Mouse (Mus musculus) kidney, postnatal 0 days (tissue): ENCODE measurements around the gene Icam4. TPM values are rescaled to one million over a fixed set of nuclear protein-coding genes. Genes with fewer than 3 reads are reported as not detected.

Experiments used
- ATAC-seq: fragments of 200-750 bp; cut with Nextera tagmentation; replicated peaks from 2 replicates; pipeline ENCODE4 v1.8.0; 2017; ENCODE audit warnings: low read depth, moderate number of reproducible peaks, moderate TSS enrichment, moderate library complexity; ENCODE audit not compliant: low FRiP score
- DNase-seq: peaks from one replicate; pipeline ENCODE4 v3.0.0-alpha.2; 2016; ENCODE audit warnings: low spot score
- H3K27ac ChIP-seq: fragments of 300-500 bp; sonication (generic); 2 replicates; pipeline ENCODE4 v1.5.1; 2014; ENCODE audit warnings: mild to moderate bottlenecking
- H3K27me3 ChIP-seq: fragments of 300-500 bp; sonication (generic); 2 replicates; pipeline ENCODE4 v1.6.1; 2014; ENCODE audit warnings: low read length, mixed read lengths; ENCODE audit not compliant: insufficient read depth
- H3K36me3 ChIP-seq: fragments of 300-500 bp; sonication (generic); 2 replicates; pipeline ENCODE4 v1.6.1; 2014; ENCODE audit warnings: low read length, mixed read lengths; ENCODE audit not compliant: insufficient read depth
- H3K4me1 ChIP-seq: fragments of 300-500 bp; sonication (generic); replicated peaks from 2 replicates; pipeline ENCODE4 v1.6.1; 2014; ENCODE audit warnings: antibody characterized with exemption, low read length, mixed read lengths; ENCODE audit not compliant: insufficient read depth
- H3K4me2 ChIP-seq: fragments of 300-500 bp; sonication (generic); 2 replicates; pipeline ENCODE4 v1.6.1; 2014; ENCODE audit warnings: mild to moderate bottlenecking, low read length, moderate library complexity, mixed read lengths
- H3K4me3 ChIP-seq: fragments of 300-500 bp; sonication (generic); replicated peaks from 2 replicates; pipeline ENCODE4 v1.5.1; 2014; ENCODE audit warnings: low read depth, low read length
- H3K9ac ChIP-seq: fragments of 300-500 bp; sonication (generic); 2 replicates; pipeline ENCODE4 v1.6.1; 2014; ENCODE audit warnings: low read depth, low read length
- H3K9me3 ChIP-seq: fragments of 300-500 bp; sonication (generic); replicated peaks from 2 replicates; pipeline ENCODE4 v1.6.1; 2016; ENCODE audit warnings: low read length, inconsistent platforms, mixed read lengths
- CTCF ChIP-seq: IDR thresholded peaks from 2 replicates; pipeline ENCODE4 v1.5.1; 2016; ENCODE audit warnings: antibody characterized with exemption, low read depth, mild to moderate bottlenecking, moderate library complexity
- WGBS: fragments of 180-500 bp; shearing (Covaris S2); extraction: QIAGEN DNeasy Blood & Tissue Kit; methylation state at CpG from one replicate; pipeline ENCODE4 v1.1.7; 2014; 5-methylcytosine and 5-hydroxymethylcytosine counted together
- polyA plus RNA-seq: library from polyadenylated mRNA; unstranded; fragments of >200 nt; fragmentation: Nextera tagmentation; extraction: Ambion mirVana; gene quantifications from 2 replicates; pipeline ENCODE4 v1.2.1, GENCODE M21; 2015

Gene Icam4
- 0.26 and 0.50 TPM in 2 replicates for polyA plus RNA-seq

DNA sequence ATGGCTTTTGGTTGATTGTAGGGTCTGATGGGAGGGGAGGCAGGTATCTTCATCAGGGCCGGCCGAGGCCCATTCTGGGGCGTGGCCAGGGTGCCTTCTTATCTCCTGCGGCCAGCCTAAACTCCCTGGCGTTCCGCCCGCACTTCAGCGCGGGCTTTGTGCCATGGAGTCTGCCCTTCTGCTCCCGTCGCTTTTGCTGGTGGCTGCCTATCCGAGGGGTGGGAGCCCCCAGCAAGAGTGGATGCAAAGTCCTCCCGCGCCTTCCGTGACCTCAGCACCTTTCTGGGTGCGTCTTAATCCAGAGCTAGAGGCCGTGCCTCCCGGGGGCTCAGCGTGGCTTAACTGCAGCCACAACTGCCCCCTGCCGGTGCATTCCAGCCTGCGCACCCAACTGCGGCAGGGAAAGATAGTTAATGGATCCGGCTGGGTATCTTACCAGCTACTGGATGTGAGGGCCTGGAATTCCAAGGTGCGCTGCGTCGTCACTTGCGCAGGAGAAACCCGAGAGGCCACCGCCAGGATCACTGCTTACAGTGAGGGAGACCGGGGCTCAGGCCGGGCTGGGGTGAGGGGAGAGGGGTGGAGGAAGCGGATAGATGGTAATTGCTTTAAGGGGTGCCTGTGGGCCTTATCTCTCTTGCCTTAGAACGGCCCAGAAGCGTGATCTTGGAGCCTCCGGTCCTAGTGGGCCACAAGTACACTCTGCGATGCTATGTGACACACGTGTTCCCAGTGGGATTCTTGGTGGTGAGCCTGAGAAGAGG is at the start of gene Icam4:
TSS of gene Icam4 (plus strand) at position 83 of the 764 bp plus-strand sequence.
- 3% methylated on average over 37 of the region's 37 CpGs for WGBS
- TF ChIP-seq CTCF, result peak; percentile 88
- DNase-seq (peak; percentile 82), ATAC-seq (peak; percentile 11; the same call in 1 of the 2 replicates)
- Histone ChIP-seq H3K27ac (no peak within 1 kb of the TSS), H3K27me3 (peaks cover 15% of the 10 kb centered on the region), H3K4me3 (peak within 1 kb of the TSS; percentile 20; the same call in 1 of the 2 replicates), H3K4me2 (peak within 1 kb of the TSS; percentile 93), H3K4me1 (peaks cover 25% of the 10 kb centered on the region), H3K9ac (peak within 1 kb of the TSS; percentile 36; the same call in 1 of the 2 replicates), H3K9me3 (no peaks in the 10 kb centered on the region), H3K36me3 (no peaks in the 10 kb centered on the region)

DNA sequence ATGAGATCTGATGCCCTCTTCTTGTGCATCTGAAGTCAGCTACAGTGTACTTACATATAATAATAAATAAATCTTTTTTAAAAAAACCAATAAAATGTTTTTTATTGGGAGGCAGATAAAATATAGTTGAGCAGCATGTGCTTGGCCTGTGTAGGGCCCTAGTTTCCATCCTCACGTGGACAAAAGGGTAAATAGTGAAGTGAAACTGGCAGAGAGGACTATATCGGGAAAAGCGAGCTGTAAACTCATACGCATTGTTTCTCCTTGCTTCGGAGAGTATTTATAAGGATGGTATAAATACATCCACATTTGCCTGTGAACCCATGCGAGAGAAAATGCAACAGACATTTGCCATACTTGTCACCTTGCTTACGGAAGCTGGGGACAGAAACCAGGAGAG is 49.4 kb upstream of the Icam4 start:
- 89% methylated on average over 7 of the region's 7 CpGs for WGBS
- Histone ChIP-seq H3K9ac (no peak overlapping the region), H3K27ac (no peak overlapping the region), H3K27me3 (no peaks in the 10 kb centered on the region), H3K4me3 (no peak overlapping the region), H3K9me3 (no peaks in the 10 kb centered on the region), H3K4me1 (peaks cover 14% of the 10 kb centered on the region), H3K36me3 (no peaks in the 10 kb centered on the region), H3K4me2 (no peak overlapping the region)
- ATAC-seq (no peak), DNase-seq (no peak)
- TF ChIP-seq CTCF, result no peak

DNA sequence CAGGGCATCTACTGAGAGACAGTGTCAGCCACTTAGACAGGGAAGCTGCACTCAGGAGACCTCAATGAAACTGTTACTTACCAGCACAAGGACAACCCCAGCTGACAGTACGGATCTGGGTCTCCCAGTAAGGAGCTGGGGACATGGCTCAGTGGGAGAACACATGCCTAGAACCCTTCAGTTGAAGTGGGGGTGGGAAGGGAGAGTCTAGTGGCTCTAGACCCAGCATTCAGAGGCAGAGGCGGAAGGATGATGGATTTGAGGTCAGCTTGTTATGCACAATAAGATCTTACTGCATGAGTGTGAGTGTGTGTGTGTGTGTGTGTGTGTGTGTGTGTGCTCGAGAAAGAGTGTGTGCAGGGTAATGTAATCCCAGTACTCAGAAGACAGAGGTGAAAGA is 47.0 kb upstream of the Icam4 start:
- DNase-seq, result no peak
- ATAC-seq, result no peak
- Histone ChIP-seq H3K27ac (no peak overlapping the region), H3K4me1 (peaks cover 4% of the 10 kb centered on the region; the same call in 1 of the 2 replicates), H3K9ac (no peak overlapping the region), H3K4me3 (no peak overlapping the region), H3K36me3 (no peaks in the 10 kb centered on the region), H3K4me2 (no peak overlapping the region), H3K27me3 (no peaks in the 10 kb centered on the region), H3K9me3 (no peaks in the 10 kb centered on the region)
- TF ChIP-seq CTCF, result no peak
- 67% methylated on average over 3 of the region's 3 CpGs for WGBS

DNA sequence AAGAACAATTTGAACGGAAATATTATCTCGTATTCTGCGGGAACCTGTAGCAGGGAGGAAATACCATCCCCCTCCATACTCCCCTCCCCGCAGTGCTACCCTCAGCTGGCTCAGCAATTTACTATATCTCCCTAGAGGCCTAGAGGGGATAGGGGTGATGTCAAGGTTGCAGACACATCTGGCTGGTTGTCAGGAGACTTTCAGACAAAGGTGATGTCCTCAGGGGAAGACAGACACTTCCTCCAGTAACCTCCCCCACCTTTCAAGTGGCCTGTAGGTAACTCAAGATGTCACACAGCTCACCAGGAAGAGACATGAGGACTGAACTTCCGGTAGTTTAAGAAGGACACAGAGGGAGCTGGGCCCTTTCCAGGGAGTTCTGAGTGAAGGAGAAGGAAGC is 46.0 kb upstream of the Icam4 start:
- ATAC-seq (no peak), DNase-seq (no peak)
- Histone ChIP-seq H3K9me3 (no peaks in the 10 kb centered on the region), H3K36me3 (no peaks in the 10 kb centered on the region), H3K9ac (no peak overlapping the region), H3K4me3 (no peak overlapping the region), H3K4me2 (no peak overlapping the region), H3K4me1 (0 out of 2 replicates have a peak, but pooled peaks cover 4% of the 10 kb centered on the region), H3K27ac (no peak overlapping the region), H3K27me3 (no peaks in the 10 kb centered on the region)
- TF ChIP-seq CTCF, result no peak
- WGBS, result 7% methylated on average over 5 of the region's 5 CpGs

DNA sequence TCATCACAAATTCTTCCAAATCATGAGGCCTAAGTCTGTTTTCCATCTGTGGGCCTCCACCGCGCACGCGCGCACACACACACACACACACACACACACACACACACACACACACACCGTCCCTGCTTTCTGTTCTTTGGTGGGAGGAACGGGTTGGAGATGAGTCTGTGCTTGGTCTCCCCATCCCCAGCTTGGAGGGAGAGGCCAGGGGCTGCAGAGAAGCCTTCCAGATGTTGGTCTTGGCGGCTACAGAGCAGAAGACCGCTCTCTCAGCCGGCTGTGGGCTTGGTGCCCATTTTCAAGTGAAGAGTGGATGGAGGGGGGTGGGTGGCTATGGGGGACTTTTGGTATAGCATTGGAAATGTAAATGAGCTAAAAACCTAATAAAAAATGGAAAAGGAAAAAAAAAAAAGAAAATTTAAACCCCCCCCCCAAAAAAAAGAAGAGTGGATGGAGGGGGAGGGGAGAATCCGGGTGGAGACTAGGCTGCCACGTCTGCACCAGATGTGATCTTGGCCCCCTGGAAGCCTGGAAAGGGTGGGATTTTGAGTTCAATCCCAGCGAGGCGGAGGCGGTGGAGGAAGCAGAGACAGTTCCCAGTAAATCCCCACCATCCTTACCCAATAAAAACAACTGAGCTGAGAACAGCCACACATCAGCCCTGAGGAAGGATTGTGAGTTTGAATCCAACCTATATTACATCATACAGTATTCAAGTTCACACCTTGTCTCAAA is 42.1 kb upstream of the Icam4 start:
- Histone ChIP-seq H3K27ac (no peak overlapping the region), H3K27me3 (no peaks in the 10 kb centered on the region), H3K36me3 (no peaks in the 10 kb centered on the region), H3K4me1 (0 out of 2 replicates have a peak, but pooled peaks cover 7% of the 10 kb centered on the region), H3K9ac (no peak overlapping the region), H3K9me3 (no peaks in the 10 kb centered on the region), H3K4me2 (no peak overlapping the region), H3K4me3 (no peak overlapping the region)
- 53% methylated on average over 15 of the region's 15 CpGs for WGBS
- DNase-seq, result peak; percentile 82
- no peak for TF ChIP-seq CTCF
- ATAC-seq, result no peak

DNA sequence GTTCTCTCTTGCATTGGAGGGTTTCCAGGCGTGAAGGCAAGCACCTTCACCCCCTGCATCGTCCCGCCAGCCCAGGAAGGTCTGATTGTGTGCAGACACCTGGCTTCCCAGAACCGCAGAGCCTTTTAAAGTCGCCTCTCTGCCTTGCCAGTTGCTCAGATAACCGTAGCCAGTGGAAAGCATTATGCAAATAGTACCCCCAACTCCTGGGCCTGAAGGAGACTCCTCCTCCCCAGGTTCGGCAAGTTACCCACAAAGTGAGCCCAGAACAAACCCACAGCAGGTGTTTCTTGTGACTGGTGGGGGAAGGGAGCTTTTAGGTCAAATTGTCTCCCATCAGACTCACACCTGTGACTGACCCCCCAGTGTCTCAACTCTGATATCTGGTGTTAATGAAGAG is 41.2 kb upstream of the Icam4 start:
- no peak for TF ChIP-seq CTCF
- no peak for ATAC-seq
- DNase-seq, result no peak
- H3K36me3 ChIP-seq, result no peaks in the 10 kb centered on the region
- H3K9me3 ChIP-seq, result no peaks in the 10 kb centered on the region
- H3K9ac ChIP-seq, result no peak overlapping the region
- H3K27ac ChIP-seq, result no peak overlapping the region
- no peaks in the 10 kb centered on the region for H3K27me3 ChIP-seq
- H3K4me2 ChIP-seq, result no peak overlapping the region
- 0 out of 2 replicates have a peak, but pooled peaks cover 7% of the 10 kb centered on the region for H3K4me1 ChIP-seq
- WGBS, result 23% methylated on average over 7 of the region's 7 CpGs
- H3K4me3 ChIP-seq, result no peak overlapping the region
